Mouse (Mus musculus) heart, postnatal 0 days (tissue): ENCODE measurements at regions not wholly inside any gene's neighbourhood (a gene's known extent, or its start where the extent isn't known, plus 50 kb on each side); places are given as distances from the start of the nearest gene placed in this dataset.

Source experiments
- ATAC-seq: fragments of 200-750 bp; cut with Nextera tagmentation; 2 replicates; pipeline ENCODE4 v1.8.0; 2017; ENCODE audit warnings: low read depth, moderate number of reproducible peaks, moderate library complexity; ENCODE audit not compliant: insufficient read depth
- DNase-seq: peaks from one replicate; pipeline ENCODE4 v3.0.0-alpha.2; 2016; ENCODE audit warnings: low spot score
- H3K27ac ChIP-seq: fragments of 300-500 bp; sonication (generic); 2 replicates; pipeline ENCODE4 v1.5.1; 2014; ENCODE audit warnings: low read depth, mild to moderate bottlenecking
- H3K27me3 ChIP-seq: fragments of 300-500 bp; sonication (generic); 2 replicates; pipeline ENCODE4 v1.6.1; 2014; ENCODE audit warnings: low read length, mixed read lengths; ENCODE audit not compliant: control insufficient read depth, insufficient read depth
- H3K36me3 ChIP-seq: fragments of 300-500 bp; sonication (generic); replicated peaks from 2 replicates; pipeline ENCODE4 v1.6.1; 2014; ENCODE audit warnings: low read length, mixed read lengths; ENCODE audit not compliant: control insufficient read depth, insufficient read depth
- H3K4me1 ChIP-seq: fragments of 300-500 bp; sonication (generic); 2 replicates; pipeline ENCODE4 v1.6.1; 2014; ENCODE audit warnings: antibody characterized with exemption; ENCODE audit not compliant: control insufficient read depth, insufficient read depth
- H3K4me2 ChIP-seq: fragments of 300-500 bp; sonication (generic); 2 replicates; pipeline ENCODE4 v1.6.1; 2014; ENCODE audit warnings: low read depth, mild to moderate bottlenecking, low read length, moderate library complexity
- H3K4me3 ChIP-seq: fragments of 300-500 bp; sonication (generic); 2 replicates; pipeline ENCODE4 v1.5.1; 2014; ENCODE audit warnings: low read depth, low read length
- H3K9ac ChIP-seq: fragments of 300-500 bp; sonication (generic); replicated peaks from 2 replicates; pipeline ENCODE4 v1.6.1; 2014; ENCODE audit warnings: low read depth, low read length, mixed read lengths
- H3K9me3 ChIP-seq: fragments of 300-500 bp; sonication (generic); replicated peaks from 2 replicates; pipeline ENCODE4 v1.6.1; 2016; ENCODE audit warnings: low read length; ENCODE audit not compliant: control insufficient read depth
- CTCF ChIP-seq: IDR thresholded peaks from 2 replicates; pipeline ENCODE4 v1.5.1; 2016; ENCODE audit warnings: antibody characterized with exemption, control low read depth, low read depth
- EP300 ChIP-seq: IDR thresholded peaks from 2 replicates; pipeline ENCODE4 v1.6.1; 2016; ENCODE audit warnings: antibody characterized with exemption, low read depth
- WGBS: fragments of 180-500 bp; shearing (Covaris S2); extraction: QIAGEN DNeasy Blood & Tissue Kit; methylation state at CpG from one replicate; pipeline ENCODE4 v1.1.7; 2014; 5-methylcytosine and 5-hydroxymethylcytosine counted together

DNA sequence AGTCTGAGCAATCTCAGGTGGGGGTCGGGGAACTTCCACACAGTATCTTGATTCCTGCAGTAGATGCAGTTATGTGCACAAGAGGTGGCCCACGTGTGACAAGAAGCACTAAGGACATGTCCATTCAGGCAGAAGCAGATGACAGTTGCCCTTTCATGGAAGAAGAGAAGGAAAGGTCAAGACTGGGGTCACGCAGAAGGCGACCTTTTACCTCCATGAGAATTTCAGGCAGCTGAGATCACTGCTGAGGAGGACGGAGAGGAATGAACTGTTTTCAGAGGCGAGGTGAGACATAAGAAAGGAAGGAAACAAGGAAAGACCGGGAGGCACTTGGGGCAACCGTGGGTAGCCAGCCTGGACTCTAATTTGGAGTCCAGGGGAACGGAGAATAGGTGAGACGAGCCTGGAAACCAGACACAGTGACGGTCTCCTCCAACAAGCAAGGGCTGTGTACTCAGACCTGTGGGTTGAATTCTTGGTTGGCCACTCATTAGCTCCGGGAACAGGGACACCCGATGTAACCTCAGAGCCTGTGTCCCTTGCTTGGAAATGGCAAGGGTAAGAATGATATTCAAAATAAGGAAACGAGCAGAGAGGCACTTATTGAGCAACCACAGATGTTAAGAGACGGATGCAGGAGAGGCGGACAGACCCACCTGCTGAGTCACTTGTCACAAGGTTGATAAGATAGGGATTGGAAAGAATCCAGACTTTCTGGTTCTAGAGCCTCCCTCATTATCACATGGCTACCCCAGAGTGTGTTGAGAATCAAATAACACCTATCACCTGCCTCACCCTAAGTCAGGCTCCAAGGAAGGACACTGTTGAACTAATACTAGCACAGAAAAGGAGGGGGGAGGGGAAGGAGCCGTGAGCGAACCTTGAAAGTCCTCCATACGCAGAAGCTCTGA lies 121.4 kb upstream of the Adgrl2 start:
- H3K4me1 ChIP-seq: peaks cover 38% of the 10 kb centered on the region
- H3K9me3 ChIP-seq: no peaks in the 10 kb centered on the region
- DNase-seq (no peak), ATAC-seq (no peak)
- TF ChIP-seq EP300 (no peak), CTCF (no peak)
- H3K27ac ChIP-seq: no peak overlapping the region
- WGBS: 39% methylated on average over 19 of the region's 19 CpGs
- no peaks in the 10 kb centered on the region for H3K36me3 ChIP-seq
- no peaks in the 10 kb centered on the region for H3K27me3 ChIP-seq
- no peak overlapping the region for H3K4me2 ChIP-seq
- H3K4me3 ChIP-seq: no peak overlapping the region
- H3K9ac ChIP-seq: no peak overlapping the region

DNA sequence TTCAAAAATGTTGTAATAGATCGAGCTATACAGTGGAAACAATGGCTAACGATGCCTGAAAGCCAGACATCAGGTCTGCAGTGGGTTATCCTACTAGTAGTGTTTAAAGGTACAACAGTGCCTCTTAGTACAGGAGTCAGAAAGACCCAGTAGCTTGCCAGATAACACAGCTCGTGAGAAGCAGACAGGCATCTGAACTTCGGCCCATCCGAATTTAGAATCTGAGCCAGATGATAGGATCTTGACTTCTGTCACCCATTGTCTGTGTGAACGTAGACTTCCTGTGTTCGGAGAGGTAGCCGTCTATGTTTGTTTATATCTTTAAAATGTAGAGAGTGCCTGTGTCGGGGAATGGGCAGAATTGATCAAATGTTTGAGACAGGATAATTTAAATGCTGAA lies 120.5 kb upstream of the Adgrl2 start:
- WGBS: 42% methylated on average over 9 of the region's 9 CpGs
- H3K4me3 ChIP-seq: no peak overlapping the region
- H3K4me2 ChIP-seq: no peak overlapping the region
- no peaks in the 10 kb centered on the region for H3K9me3 ChIP-seq
- H3K9ac ChIP-seq: no peak overlapping the region
- no peaks in the 10 kb centered on the region for H3K27me3 ChIP-seq
- H3K4me1 ChIP-seq: peaks cover 28% of the 10 kb centered on the region
- ATAC-seq (no peak), DNase-seq (no peak)
- no peaks in the 10 kb centered on the region for H3K36me3 ChIP-seq
- no peak overlapping the region for H3K27ac ChIP-seq
- no peak for TF ChIP-seq CTCF

DNA sequence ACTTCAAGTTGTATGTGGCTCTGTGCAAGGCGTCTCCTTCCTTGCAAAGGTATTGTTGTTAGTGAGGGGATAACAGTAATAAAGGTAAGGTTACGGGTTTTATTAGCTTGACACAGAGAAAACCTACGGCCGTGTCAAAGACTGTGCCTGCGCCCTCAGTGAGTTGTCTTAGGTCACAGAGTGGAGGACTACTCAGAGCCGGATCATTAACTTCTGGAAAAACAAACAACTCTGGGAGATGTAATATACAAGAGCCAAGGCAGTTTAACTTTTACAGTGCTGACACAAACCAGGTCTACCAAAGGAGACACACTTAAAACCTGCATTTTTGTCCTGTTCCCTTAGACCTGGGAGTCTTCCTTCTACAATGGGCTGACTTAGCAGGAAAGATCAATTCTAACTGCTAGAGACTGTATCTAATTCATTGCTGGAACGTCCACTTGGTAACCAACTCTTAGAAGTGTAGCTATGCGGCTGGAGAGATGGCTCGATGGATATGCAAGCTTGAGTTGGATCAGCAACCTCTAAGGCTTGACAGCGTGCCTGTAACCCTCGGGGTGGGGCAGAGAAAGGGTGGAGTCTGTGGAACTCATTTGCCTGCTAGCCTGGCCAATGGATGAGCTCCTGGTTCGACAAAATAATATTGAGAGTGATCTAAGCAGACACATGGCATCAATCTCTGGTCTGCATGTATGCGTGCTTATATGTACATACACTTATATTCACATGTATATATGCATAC lies 115.5 kb upstream of the Adgrl2 start:
- no peaks in the 10 kb centered on the region for H3K36me3 ChIP-seq
- no peak for ATAC-seq
- no peak for DNase-seq
- H3K9ac ChIP-seq: no peak overlapping the region
- TF ChIP-seq CTCF: no peak
- TF ChIP-seq EP300: no peak
- H3K4me2 ChIP-seq: no peak overlapping the region
- WGBS: 82% methylated on average over 13 of the region's 13 CpGs
- no peaks in the 10 kb centered on the region for H3K27me3 ChIP-seq
- H3K27ac ChIP-seq: no peak overlapping the region
- no peaks in the 10 kb centered on the region for H3K9me3 ChIP-seq
- peaks cover 14% of the 10 kb centered on the region for H3K4me1 ChIP-seq
- no peak overlapping the region for H3K4me3 ChIP-seq

DNA sequence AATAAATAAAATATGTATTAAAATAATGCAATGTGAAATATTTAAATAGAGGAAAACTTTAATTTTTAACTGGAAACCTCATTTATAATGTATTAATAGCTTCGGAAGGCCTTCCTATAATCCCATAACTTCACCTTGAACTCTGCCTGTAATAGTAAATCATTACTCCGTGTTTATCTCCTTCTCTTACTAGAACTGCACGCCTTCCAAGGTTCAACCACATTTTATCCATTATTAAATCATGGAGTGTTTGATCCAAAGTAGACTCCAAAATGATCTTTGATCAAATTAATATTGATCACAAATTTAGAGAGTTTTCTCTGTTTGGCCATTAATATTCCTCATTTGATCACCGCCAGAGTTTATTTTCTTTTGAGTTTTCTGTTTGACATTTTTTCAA lies 114.8 kb upstream of the Adgrl2 start:
- H3K36me3 ChIP-seq: no peaks in the 10 kb centered on the region
- no peak for DNase-seq
- no peak overlapping the region for H3K9ac ChIP-seq
- TF ChIP-seq EP300 (no peak), CTCF (no peak)
- no peaks in the 10 kb centered on the region for H3K27me3 ChIP-seq
- no peak for ATAC-seq
- H3K4me1 ChIP-seq: peaks cover 8% of the 10 kb centered on the region
- no peaks in the 10 kb centered on the region for H3K9me3 ChIP-seq
- H3K27ac ChIP-seq: no peak overlapping the region
- H3K4me2 ChIP-seq: no peak overlapping the region
- 92% methylated on average over 4 of the region's 4 CpGs for WGBS
- H3K4me3 ChIP-seq: no peak overlapping the region

DNA sequence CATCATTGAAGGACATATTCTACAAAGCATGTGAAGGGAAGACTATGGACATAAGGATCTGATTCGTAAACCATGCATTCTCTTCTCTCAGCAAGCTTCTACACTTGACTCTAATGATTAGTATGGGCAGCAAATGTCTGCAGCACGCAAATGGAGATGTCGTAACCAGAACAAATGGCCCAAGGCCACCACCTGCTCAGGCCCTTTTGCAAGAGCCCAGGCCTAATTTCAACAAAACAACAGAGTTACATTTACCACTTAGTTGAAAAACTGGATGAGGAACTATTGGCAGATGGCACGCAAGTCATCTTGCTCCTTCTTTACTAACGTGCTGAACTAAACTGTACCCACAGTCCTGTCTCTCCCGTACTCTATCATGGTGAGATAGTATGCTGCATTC lies 113.7 kb upstream of the Adgrl2 start:
- TF ChIP-seq CTCF: no peak
- no peak for TF ChIP-seq EP300
- Histone ChIP-seq H3K4me3 (no peak overlapping the region), H3K9ac (no peak overlapping the region), H3K9me3 (no peaks in the 10 kb centered on the region), H3K4me2 (no peak overlapping the region), H3K27ac (no peak overlapping the region), H3K27me3 (no peaks in the 10 kb centered on the region), H3K36me3 (no peaks in the 10 kb centered on the region), H3K4me1 (peaks cover 3% of the 10 kb centered on the region)
- no peak for DNase-seq
- 94% methylated on average over 6 of the region's 6 CpGs for WGBS
- no peak for ATAC-seq
